In the genomic region with DNA sequence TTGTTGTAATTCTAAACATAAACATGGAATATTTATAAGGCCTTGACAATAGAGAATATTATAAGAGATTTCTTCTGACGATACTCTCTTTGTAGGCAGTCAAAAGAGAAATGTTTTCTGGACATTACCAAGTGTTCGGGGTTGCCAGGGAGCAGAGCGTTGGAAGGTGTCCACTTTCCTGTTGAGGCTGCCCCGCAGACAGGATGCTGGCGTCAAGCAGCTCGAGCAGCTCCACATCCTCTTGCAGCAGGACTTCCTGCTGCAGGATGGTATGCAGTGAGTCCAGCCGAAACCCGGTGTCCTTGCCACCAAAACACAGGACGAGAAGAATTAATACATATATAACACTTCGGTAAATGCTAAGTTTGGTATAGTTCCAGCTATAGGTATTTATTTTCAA, we compare ENCODE assay signal across 15 mouse cellular contexts. TPM values are rescaled to one million over a fixed set of nuclear protein-coding genes. Genes with fewer than 3 reads are reported as not detected.
DNase-seq lines count a peak whose midpoint lies in the region; ATAC-seq and TF ChIP-seq lines count a peak whose summit lies in the region.
"Had no signal": no experiment of that assay in that cellular context is flagged by ENCODE, and none has a peak within 500 bp of the region (broad histone marks: within the 10 kb centered on the region; RNA-seq: fewer than 3 reads in every experiment).

No protein-coding gene starts in this region.

- no peak overlapping the region for H3K4me2 ChIP-seq in lung, embryonic 16.5 days (ENCODE audit: low read depth, low read length)
- H3K4me2 ChIP-seq: embryonic facial prominence, embryonic 13.5 days; intestine, embryonic 15.5 days had no signal

- no peak for TF ChIP-seq CTCF in heart, adult 2 months (IDR thresholded peaks at IDR 0.05)

- peaks cover 6% of the 10 kb centered on the region for H3K4me1 ChIP-seq in heart, adult 2 months (ENCODE audit: control insufficient read depth, insufficient read depth, low read length)
- no peaks in the 10 kb centered on the region for H3K4me1 ChIP-seq in heart, embryonic 10.5 days
- no peaks in the 10 kb centered on the region for H3K4me1 ChIP-seq in lung, embryonic 16.5 days (replicated peaks; ENCODE audit: control insufficient read depth, insufficient read depth, low read length)
- H3K4me1 ChIP-seq: embryonic facial prominence, embryonic 13.5 days; intestine, embryonic 15.5 days had no signal

- no peak for TF ChIP-seq EP300 in heart, adult 2 months (IDR thresholded peaks at IDR 0.05; ENCODE audit: insufficient read depth, low read depth, low read length)

- H3K27ac ChIP-seq in heart, adult 2 months = peak overlapping the region; percentile 4
- no peak overlapping the region for H3K27ac ChIP-seq in heart, embryonic 10.5 days
- H3K27ac ChIP-seq in lung, embryonic 16.5 days (ENCODE audit: low read length) = no peak overlapping the region
- H3K27ac ChIP-seq: embryonic facial prominence, embryonic 13.5 days; intestine, embryonic 15.5 days; liver, embryonic 14.5 days had no signal

- no peaks in the 10 kb centered on the region for H3K27me3 ChIP-seq in heart, adult 2 months (ENCODE audit: control insufficient read depth, insufficient read depth, low read length)
- H3K27me3 ChIP-seq in heart, embryonic 10.5 days (ENCODE audit: insufficient read depth, poor library complexity, severe bottlenecking) = no peaks in the 10 kb centered on the region
- no peaks in the 10 kb centered on the region for H3K27me3 ChIP-seq in lung, embryonic 16.5 days (ENCODE audit: control insufficient read depth, insufficient read depth, low read depth, low read length)
- H3K27me3 ChIP-seq: embryonic facial prominence, embryonic 13.5 days; intestine, embryonic 15.5 days; Patski had no signal

- intact Hi-C loops in heart, adult 2 months (cut with DNase I) = no loop called here

- no peaks in the 10 kb centered on the region for H3K9me3 ChIP-seq in heart, embryonic 10.5 days
- H3K9me3 ChIP-seq in lung, embryonic 16.5 days (ENCODE audit: control insufficient read depth, low read length) = no peaks in the 10 kb centered on the region
- H3K9me3 ChIP-seq: intestine, embryonic 15.5 days had no signal

- peak; percentile 66 for ATAC-seq in granulocyte monocyte progenitor cell, adult 5-6 weeks (replicated peaks; ENCODE audit: poor library complexity, severe bottlenecking)
- peak; percentile 70; the same call in 1 of the 2 replicates for ATAC-seq in lung, embryonic 16.5 days (ENCODE audit: low read depth)
- ATAC-seq: CD4-positive, CD25-positive, alpha-beta regulatory T cell, adult 4 months; intestine, embryonic 15.5 days; midbrain, embryonic 16.5 days; Patski had no signal

- H3K79me2 ChIP-seq in heart, adult 2 months (replicated peaks; ENCODE audit: control insufficient read depth, insufficient read depth, low read length) = no peaks in the 10 kb centered on the region; the same call in 1 of the 2 replicates

- H3K36me3 ChIP-seq in heart, adult 2 months (ENCODE audit: control insufficient read depth, insufficient read depth, low read length) = peaks cover 12% of the 10 kb centered on the region
- peaks cover 85% of the 10 kb centered on the region for H3K36me3 ChIP-seq in heart, embryonic 10.5 days
- H3K36me3 ChIP-seq in lung, embryonic 16.5 days (ENCODE audit: control insufficient read depth, insufficient read depth, low read length) = peaks cover 37% of the 10 kb centered on the region

- H3K9ac ChIP-seq in heart, adult 2 months (ENCODE audit: low read depth, low read length) = no peak overlapping the region
- no peak overlapping the region for H3K9ac ChIP-seq in lung, embryonic 16.5 days (ENCODE audit: low read length)
- H3K9ac ChIP-seq: embryonic facial prominence, embryonic 13.5 days; intestine, embryonic 15.5 days; liver, embryonic 14.5 days had no signal

- no peak overlapping the region for H3K4me3 ChIP-seq in heart, adult 2 months
- no peak overlapping the region for H3K4me3 ChIP-seq in heart, embryonic 10.5 days
- H3K4me3 ChIP-seq in lung, embryonic 16.5 days (ENCODE audit: low read length) = no peak overlapping the region
- H3K4me3 ChIP-seq: embryonic facial prominence, embryonic 13.5 days; intestine, embryonic 15.5 days had no signal

- DNase-seq in heart, adult 2 months = peak; percentile 20 to 21
- no peak for DNase-seq in heart, embryonic 10.5 days (ENCODE audit: low spot score)
- DNase-seq in adrenal gland, postnatal 14 days = peak; percentile 21
- DNase-seq in right cerebral cortex, adult 2 months (ENCODE audit: low spot score in 2 of 2) = no peak
- DNase-seq in embryo, embryonic 11 days = no peak
- no peak for DNase-seq in urinary bladder, adult 2 months (ENCODE audit: low spot score)
- DNase-seq: right cerebral cortex, adult 18-20 months had no signal

- WGBS in heart, adult 2 months = 43% methylated on average over 10 of the region's 10 CpGs
- 79% methylated on average over 10 of the region's 10 CpGs for WGBS in heart, embryonic 10.5 days
- WGBS in lung, embryonic 16.5 days = 76% methylated on average over 10 of the region's 10 CpGs

- no peak for TF ChIP-seq POLR2A in heart, adult 2 months (IDR thresholded peaks at IDR 0.05; ENCODE audit: insufficient read depth, low read depth, low read length)

RNA-seq across cellular contexts. Expression of a gene that starts 35.4 kb away (rescaled TPM):
- 10 to 100 TPM; 38.8 to 45.4 TPM for total RNA-seq in heart, adult 2 months (2021)
- polyA plus RNA-seq in heart, adult 2 months (2012; rRNA removed) = 17.4 and 27.9 TPM in 2 replicates
- polyA plus RNA-seq in heart, embryonic 10.5 days (2016; fragmentation: Nextera tagmentation; extraction: Ambion mirVana) = 20.6 and 26.3 TPM in 2 replicates
- 19.2 and 20.1 TPM in 2 replicates for total RNA-seq in adrenal gland, postnatal 14 days (2021)
- 10.4 TPM in 2 replicates for total RNA-seq in granulocyte monocyte progenitor cell, adult 5-6 weeks (2014; fragmentation: Nextera tagmentation)
- 6.5 and 8.4 TPM in 2 replicates for total RNA-seq in granulocyte monocyte progenitor cell, adult 5-6 weeks (2017)
- 25.9 and 27.3 TPM in 2 replicates for polyA plus RNA-seq in lung, embryonic 16.5 days (2015; fragmentation: Nextera tagmentation; extraction: Ambion mirVana)
- polyA plus RNA-seq in urinary bladder, adult 2 months (2012; rRNA removed) = 16.5 and 19.1 TPM in 2 replicates

RNA-seq across cellular contexts. Expression of a gene that starts 35.6 kb away (rescaled TPM):
- total RNA-seq in heart, adult 2 months (2021) = 1 to 10 TPM; 4.9 to 5.8 TPM
- 1.9 and 3.9 TPM in 2 replicates for polyA plus RNA-seq in heart, adult 2 months (2012; rRNA removed)
- 2.9 and 4.5 TPM in 2 replicates for polyA plus RNA-seq in heart, embryonic 10.5 days (2016; fragmentation: Nextera tagmentation; extraction: Ambion mirVana)
- total RNA-seq in adrenal gland, postnatal 14 days (2021) = 8.2 and 9.2 TPM in 2 replicates
- 0.77 and 1.8 TPM in 2 replicates for total RNA-seq in granulocyte monocyte progenitor cell, adult 5-6 weeks (2014; fragmentation: Nextera tagmentation)
- 0.05 and 0.22 TPM in 2 replicates for total RNA-seq in granulocyte monocyte progenitor cell, adult 5-6 weeks (2017)
- 2.9 and 3.1 TPM in 2 replicates for polyA plus RNA-seq in lung, embryonic 16.5 days (2015; fragmentation: Nextera tagmentation; extraction: Ambion mirVana)
- polyA plus RNA-seq in urinary bladder, adult 2 months (2012; rRNA removed) = 1.9 and 2.7 TPM in 2 replicates

Comparison
In these comparisons a context has a peak if more than half of its experiments do, and no peak if none do; other contexts are left out.
1. DNase-seq: peak in heart, adult 2 months (2 of 2) and adrenal gland, postnatal 14 days (single experiment); none in heart, embryonic 10.5 days (single experiment), right cerebral cortex, adult 2 months (0 of 2), embryo, embryonic 11 days (single experiment) and urinary bladder, adult 2 months (single experiment).